Mouse (Mus musculus) lung, adult 10 weeks (tissue): ENCODE measurements around the gene Rassf10. TPM values are rescaled to one million over a fixed set of nuclear protein-coding genes. Genes with fewer than 3 reads are reported as not detected.

Source experiments
- polyA plus RNA-seq: library from polyadenylated mRNA; stranded (reverse); fragments of 350-450 nt; fragmentation: Illumina TruSeq; extraction: RNeasy Lipid Tissue Mini Kit (QIAGEN cat#74804); gene quantifications from one replicate; pipeline ENCODE4 v1.2.3, GENCODE M21; 2014; ENCODE audit warnings: low read depth, low replicate concordance; ENCODE audit not compliant: insufficient read depth

The Rassf10 gene
- polyA plus RNA-seq = 0.96 TPM

DNA sequence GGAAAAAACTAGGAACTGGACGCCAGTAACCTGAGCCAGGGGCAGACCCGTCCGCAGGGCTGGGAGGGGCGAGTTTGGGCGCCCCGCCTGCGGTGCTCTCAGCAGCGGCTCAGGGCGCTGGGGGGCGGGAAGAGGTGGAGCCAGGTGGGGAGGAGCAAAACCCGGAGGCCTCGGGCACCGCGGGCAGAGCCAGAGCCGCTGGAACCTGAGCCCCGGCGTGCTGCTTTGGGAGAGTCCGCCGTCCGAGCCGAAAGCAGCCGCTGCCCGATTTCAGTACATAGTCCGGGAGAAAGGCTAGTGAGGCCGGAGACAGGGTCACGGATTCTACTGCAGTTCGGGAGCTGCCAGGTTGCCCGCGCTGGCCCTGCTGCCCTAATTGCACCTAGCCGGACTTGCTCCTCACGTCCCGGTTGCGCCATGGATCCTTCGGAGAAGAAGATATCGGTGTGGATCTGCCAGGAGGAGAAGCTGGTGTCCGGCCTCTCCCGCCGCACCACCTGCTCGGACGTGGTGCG is at the start of gene Rassf10:
Gene Rassf10 (plus strand): TSS at position 186 of the 515 bp plus-strand sequence.

